Mouse (Mus musculus) splenic B cell, adult 2 months (primary cell): ENCODE data around the gene Paqr8.

Experiments used
- DNase-seq: peaks from one replicate; pipeline ENCODE4 v3.0.0-alpha.2; 2011; ENCODE audit warnings: low read depth, low spot score
- H3K27me3 ChIP-seq: 2 replicates; pipeline ENCODE4 v1.6.1; 2012; ENCODE audit warnings: mild to moderate bottlenecking, low read length, moderate library complexity, mixed read lengths; ENCODE audit not compliant: control insufficient read depth, poor library complexity, insufficient read depth, severe bottlenecking
- H3K36me3 ChIP-seq: 2 replicates; pipeline ENCODE4 v1.6.1; 2012; ENCODE audit warnings: mild to moderate bottlenecking, low read length, moderate library complexity, mixed read lengths; ENCODE audit not compliant: control insufficient read depth, poor library complexity, insufficient read depth, severe bottlenecking

The Paqr8 gene

DNA sequence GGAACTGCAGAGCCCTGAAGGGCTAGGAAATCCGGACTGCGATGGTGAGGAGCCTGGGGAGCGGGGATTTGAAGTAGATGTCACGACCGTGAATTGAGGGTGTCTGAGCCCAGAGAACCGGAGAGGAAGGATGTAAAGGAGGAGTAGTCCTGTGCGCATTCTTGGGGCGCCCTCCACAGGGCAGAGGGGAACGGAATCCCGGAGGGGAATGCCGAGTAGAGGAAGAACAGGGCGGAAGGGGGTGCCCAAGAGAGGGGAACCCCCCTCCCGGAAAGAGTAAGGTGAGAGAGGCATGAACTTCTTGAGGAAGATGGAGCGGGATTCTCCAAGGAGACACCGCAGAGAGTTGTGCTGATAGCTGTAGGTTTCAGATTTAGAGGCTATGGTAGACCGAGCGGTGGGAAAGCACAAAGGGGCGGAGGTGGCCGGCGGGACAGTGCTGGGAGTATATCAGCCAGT is 564 bp downstream of the Paqr8 start:
- no peaks in the 10 kb centered on the region for H3K36me3 ChIP-seq
- no peaks in the 10 kb centered on the region; the same call in 1 of the 2 replicates for H3K27me3 ChIP-seq
- peak; percentile 48 for DNase-seq

DNA sequence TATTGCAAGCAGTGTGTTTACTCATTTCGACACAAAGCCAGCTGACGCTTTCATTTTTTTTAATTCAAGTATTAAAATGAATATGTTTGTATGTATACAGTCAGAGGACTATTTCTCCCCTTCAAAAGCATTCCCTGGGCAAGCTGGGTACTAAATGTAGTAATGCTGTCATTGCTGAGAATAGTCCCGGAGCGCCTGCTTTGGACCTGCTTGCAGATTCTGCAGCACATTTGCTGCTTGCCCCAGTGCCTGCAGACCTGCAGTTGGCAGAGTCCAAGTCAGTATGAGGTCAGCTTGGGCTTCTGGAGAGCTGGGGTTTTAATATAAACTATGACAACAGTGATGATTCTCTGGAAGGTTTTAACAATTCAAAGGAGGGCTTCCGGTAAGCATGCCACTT is 2.7 kb downstream of the Paqr8 start:
- no peak for DNase-seq
- no peaks in the 10 kb centered on the region; the same call in 1 of the 2 replicates for H3K27me3 ChIP-seq
- H3K36me3 ChIP-seq = no peaks in the 10 kb centered on the region

DNA sequence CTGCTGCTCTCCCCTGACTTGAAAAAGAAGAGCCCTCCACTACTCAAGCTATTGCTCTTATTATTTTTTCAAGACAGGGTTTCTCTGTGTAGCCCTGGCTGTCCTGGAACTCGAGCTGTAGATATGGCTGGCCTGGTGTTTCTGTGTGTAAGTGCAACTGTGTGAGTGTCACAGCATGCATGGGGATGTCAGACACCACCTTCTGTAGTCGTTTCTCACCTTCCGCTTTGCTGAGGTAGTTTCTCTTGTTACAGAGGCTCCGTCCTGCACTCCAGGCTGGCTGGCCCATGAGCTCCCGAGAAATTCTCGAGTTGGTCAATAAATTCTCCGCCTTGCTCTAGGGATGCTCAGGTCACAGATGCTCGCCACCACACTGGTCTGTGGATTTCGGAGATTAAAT is 8.0 kb downstream of the Paqr8 start:
- Histone ChIP-seq H3K27me3 (no peaks in the 10 kb centered on the region), H3K36me3 (no peaks in the 10 kb centered on the region)
- DNase-seq = no peak

DNA sequence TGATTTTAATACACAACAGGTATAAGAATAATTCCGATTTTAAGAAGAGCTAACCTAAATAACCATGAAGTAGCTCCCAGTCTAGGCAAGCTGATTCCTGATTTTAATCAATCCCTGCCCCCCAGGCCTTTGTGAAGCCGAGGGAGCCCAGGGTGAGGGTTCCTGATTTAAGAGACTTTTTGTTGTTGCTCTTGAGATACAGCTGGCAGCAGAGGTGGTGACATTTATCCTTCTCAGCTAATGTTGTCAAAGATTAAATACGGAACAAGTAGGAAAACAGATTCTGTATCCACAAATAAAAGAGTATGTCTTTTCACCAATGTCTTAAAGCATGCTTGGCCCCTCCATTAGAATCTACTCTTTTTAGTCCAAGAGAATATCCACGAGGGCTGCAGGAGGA is 9.9 kb downstream of the Paqr8 start:
- no peak for DNase-seq
- no peaks in the 10 kb centered on the region for H3K36me3 ChIP-seq
- H3K27me3 ChIP-seq = no peaks in the 10 kb centered on the region

DNA sequence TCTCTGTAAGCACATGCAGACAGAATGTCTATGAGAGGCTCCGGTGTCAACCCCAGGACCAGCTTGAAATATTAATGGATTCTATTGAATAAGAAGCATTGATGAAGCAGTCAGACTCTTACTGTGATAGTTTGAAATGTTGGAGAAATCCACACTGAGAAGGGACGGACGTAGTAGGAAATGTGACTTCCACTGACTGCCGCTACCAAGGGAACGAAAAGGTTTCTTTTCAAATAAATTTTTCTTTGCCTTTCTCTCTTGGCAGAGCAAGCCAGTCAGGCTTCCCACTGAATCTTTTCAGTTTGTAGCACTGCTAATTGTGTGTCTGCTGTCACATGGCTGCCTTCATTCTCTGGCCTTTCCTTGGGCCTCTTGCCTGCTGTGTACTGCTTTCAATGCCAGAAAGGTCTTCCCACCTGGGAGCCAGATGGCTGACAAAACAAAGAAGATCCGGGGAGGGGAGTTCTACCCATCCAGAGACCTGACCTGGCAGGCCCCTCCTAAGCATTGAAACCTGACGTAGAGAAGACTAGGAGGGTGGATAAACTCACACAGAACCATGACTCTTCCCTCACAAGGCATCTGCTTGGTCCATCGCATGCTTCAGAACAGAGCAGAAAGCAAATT is 15.2 kb downstream of the Paqr8 start:
- DNase-seq = no peak
- H3K27me3 ChIP-seq = no peaks in the 10 kb centered on the region

DNA sequence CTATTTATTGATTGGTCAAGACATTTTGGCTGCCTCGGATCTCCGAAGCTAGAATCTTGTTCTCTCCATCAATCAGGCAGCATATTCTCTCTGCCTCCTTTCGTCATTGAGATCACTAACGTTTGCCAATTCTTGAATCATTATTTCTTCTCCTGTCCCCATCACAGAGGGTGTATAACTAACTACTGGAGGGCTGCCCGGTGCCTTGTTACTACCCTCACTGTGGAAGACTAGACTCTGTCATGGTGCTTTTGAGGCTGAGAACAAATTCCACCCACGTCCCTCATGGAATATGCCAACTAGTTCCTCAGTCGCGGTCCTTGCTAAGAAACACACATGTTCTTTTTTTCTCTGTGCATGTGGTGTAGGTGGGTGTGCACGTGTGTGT is 15.7 kb downstream of the Paqr8 start:
- Histone ChIP-seq H3K27me3 (no peaks in the 10 kb centered on the region), H3K36me3 (no peaks in the 10 kb centered on the region)
- DNase-seq = no peak

More for the DNA sequence above, 15.2 kb downstream of the Paqr8 start:
- no peaks in the 10 kb centered on the region for H3K36me3 ChIP-seq

DNA sequence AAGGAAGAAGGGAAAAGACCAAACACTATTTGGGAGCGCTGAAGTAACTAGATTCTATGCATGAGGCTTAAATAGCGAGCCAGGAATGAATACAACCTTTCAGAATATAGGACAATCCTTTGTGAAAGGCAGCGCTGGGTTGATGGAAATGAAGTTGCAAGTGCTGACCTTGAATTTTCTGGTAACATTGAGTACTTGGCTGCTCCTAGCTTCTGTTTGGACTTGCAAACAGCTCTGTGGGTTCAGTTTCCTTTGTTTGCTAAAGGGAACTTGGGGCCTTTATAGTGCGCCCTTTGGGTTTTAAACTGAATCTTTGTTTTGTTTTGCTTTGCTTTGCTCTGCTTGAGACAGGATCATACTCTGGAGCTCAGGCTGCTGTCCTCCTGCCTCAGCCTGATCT is 18.1 kb downstream of the Paqr8 start:
- Histone ChIP-seq H3K27me3 (no peaks in the 10 kb centered on the region), H3K36me3 (no peaks in the 10 kb centered on the region)
- no peak for DNase-seq

DNA sequence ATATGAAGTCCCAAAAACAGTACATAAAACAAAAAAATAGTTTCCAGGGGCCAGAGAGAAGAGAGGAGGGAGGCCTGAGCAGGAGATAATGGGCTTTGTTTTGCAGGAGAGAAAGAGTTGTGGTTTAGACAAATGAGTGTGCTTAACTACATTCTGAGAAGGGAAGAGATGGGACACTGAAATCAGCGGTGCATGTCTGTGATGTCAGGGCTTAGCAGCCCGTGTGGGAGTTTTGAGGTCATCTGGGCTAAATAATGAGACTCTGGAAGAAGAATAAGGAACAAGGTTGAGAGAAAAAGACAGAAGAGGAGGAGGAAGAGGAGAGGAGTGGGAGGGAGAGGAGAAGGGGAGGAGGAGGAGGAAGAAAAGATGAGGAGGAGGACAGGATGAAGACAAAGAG is 21.7 kb downstream of the Paqr8 start:
- DNase-seq = no peak
- Histone ChIP-seq H3K36me3 (no peaks in the 10 kb centered on the region), H3K27me3 (no peaks in the 10 kb centered on the region)

DNA sequence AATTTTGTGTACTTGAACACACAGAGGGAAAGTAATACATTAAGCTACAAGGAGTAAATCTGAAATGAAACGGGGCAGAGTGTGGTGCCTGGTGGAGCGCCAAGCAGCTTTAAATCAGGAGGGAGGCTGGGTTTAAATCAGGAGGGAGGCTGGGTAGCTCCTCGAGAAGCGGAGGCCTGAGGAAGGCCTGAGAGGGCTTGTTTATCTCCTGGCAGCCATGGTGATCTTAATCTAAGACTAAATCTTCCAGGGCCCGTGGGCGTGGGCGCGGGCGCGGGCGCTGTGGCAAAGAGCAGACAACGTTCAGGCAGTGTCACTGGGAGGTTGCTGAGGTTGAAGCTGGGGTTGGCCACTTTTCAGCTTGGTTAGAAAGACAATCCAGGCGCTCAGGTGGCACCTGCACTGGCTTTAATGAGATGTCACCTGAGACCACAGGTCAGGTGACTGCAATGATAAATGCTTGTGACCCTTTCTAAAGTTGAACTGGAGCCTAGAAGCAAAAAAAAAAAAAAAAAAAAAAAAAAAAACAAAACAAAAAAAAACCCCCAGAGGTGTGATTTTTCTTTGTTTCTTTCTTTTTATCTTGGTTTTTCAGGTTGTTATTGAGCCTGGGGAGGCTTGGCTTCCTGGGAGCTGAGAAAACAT is 22.2 kb downstream of the Paqr8 start:
- H3K36me3 ChIP-seq = no peaks in the 10 kb centered on the region
- DNase-seq = no peak
- no peaks in the 10 kb centered on the region for H3K27me3 ChIP-seq

DNA sequence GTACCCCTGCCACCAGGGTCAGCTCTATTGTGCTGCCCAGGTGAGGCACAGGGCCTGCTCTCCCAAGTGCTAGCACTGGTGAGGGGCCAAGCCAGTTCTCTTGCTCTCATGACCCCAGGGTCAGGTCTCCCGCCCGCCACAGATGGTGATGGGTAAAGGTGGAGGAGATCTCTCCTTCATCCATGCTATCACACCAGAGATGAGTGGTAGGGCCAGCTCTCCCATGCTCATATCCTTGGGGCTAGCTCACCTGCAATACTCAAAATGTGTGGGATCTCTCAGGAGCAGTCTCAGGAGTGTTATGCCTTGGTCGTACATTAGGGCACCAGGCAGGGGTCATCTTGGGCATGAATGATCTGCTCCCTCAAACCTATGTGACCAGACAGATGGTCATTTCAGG is 24.4 kb downstream of the Paqr8 start:
- H3K27me3 ChIP-seq = no peaks in the 10 kb centered on the region
- H3K36me3 ChIP-seq = no peaks in the 10 kb centered on the region
- no peak for DNase-seq

DNA sequence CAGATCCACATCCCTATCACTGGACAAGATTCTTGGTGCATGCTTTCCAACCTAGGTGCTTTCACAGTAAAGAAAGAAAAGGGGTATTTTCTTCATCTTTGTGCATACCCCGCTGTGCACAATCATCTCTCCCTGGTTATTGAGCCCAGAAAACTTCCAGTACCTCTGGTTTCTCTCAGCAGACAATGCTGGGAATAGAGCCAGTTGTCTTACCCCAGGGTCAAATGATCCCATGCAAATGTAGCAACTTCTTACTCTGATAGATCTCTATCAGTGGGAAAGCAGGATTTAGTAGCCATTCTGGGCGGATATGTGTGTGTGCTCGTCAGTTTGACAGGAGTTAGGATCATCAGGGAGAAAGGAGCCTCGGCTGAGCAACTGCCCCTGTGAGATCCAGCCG is 25.2 kb downstream of the Paqr8 start:
- Histone ChIP-seq H3K36me3 (no peaks in the 10 kb centered on the region), H3K27me3 (no peaks in the 10 kb centered on the region)
- DNase-seq = no peak

DNA sequence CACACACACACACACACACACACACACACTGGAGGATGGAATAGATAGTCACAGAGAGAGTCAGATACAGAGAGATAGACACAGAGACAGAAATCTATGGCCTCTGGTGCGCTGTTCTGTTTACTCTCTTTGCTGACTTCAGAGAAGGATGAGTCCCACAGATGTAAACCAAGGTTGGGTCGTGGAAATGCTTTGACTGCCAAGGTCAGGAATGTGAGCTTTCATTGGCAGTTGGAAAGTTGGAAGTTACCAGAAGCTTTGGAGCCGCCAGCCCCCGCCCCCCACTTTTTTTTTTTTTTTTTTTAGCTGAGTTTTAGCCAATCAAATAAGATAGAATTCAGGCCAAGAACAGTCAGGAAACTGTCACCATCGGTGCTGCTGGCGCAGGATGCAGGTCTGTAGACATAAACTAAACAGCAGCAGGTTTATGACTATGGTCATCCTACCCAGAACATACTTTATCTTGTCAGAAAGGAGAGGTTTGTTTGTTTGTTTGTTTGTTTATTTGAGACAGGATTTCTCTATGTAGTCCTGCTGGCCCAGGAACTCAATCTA is 27.2 kb downstream of the Paqr8 start:
- Histone ChIP-seq H3K27me3 (no peaks in the 10 kb centered on the region), H3K36me3 (no peaks in the 10 kb centered on the region)
- no peak for DNase-seq

DNA sequence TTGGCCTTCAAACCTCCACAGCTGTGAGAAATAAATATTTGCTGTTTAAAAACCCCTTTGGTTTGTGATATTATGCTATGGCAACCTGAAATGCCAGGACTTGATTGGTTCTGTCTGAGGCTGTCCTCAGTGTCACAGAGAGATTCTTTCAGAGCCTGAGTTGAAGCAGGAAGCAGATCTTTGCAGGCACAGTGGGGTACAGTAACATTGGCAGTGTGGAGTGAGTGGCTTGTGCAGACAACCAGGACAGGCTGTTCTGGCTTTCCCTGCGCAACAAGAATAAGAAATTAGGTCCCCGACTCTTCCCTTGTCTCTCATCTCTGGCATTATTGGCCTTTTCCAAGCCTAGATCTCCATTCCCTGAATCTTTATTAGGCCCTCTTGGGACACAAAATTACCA is 29.3 kb downstream of the Paqr8 start:
- no peaks in the 10 kb centered on the region for H3K36me3 ChIP-seq
- no peak for DNase-seq
- H3K27me3 ChIP-seq = no peaks in the 10 kb centered on the region

DNA sequence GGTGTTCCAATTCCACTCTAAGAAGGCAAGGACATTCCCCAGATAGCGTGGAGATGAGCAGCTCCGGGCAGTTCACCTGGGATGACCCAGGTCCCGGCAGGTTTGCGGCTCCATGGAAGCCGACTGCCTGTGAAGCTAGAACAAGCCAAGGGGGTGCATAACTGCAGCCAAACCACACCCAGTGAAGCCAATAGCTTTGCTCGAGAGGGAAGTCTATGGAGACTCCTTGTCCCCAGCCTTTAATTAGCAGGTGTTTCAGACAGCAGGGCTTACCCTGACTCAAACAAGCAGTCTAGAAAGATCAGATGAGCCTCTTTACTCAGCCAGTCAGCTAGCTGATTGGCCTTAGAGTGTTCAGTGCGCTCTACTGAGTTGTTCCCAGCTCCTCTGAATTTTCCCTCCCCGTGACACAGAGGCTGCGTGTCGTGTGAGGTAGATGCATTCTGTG is 30.7 kb downstream of the Paqr8 start:
- no peak for DNase-seq
- no peaks in the 10 kb centered on the region for H3K36me3 ChIP-seq

DNA sequence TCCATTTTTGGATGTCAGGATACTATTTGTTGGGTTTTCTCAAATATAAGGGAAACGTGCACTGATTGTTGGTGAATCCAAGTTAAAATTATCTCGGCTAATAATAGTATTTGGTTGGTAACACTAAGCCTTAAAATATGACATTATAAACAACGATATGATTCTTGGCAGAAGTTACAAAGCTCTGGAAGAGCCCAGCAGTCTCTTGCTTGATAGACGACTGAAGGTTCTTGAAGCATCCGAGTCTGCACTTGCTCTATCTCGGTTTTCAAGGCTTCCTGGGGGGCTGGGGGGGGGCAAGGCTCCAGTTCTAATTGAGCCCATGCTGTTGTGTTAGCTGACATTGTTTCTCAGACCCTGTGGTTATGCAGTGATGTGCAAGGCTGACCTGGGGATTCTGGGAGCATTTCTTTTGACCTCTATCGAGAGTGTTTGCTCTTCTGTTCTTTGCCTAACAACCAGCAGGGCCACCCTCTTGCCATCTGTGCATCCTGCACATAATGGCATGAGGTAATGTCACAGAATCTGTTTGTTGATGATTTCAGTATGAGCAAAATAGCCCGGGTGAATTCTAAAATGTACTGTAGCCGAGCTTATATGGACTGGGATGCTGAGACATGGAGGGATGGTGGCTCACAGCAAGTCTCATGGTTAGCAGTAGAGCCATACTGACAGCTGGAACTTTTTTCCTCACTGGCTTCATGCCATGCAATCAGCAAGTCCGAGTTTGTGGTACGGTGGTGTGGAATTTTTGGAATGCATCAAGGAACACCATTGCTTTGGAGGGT is 32.4 kb downstream of the Paqr8 start:
- Histone ChIP-seq H3K36me3 (no peaks in the 10 kb centered on the region), H3K27me3 (no peaks in the 10 kb centered on the region)
- no peak for DNase-seq

More for the DNA sequence above, 30.7 kb downstream of the Paqr8 start:
- H3K27me3 ChIP-seq = no peaks in the 10 kb centered on the region
